Mouse (Mus musculus) heart, postnatal 4 days (tissue): ENCODE measurements at regions not wholly inside any gene's neighbourhood (a gene's known extent, or its start where the extent isn't known, plus 50 kb on each side); places are given as distances from the start of the nearest gene placed in this dataset.
"Not testable (repeated sequence)": the region's sequence is repeated elsewhere in the genome, so short reads cannot be mapped to it uniquely, and the experiment has no call there.

Source experiments
- DNase-seq: peaks from one replicate; pipeline ENCODE4 v3.0.0; 2021

DNA sequence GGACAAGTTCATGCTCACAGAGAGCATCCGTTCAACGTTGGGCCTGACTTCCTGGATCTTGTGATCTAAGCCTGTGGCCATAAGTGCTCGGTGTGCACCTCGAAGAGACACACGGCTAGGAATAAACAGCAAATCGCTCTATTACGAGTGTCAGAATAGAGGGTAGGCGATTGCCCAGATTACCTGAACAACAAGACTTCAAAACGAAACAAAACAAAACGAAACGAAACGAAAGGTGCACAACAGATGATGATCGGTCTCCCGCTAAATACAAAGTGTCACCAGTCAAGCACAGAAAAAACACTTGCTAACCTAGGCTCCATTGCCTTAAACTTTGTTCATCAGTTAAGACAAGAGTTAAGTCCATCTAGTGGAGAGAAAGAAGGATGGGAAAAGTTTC, 67.4 kb downstream of the Pdia4 start:
- DNase-seq, result not testable (repeated sequence)

DNA sequence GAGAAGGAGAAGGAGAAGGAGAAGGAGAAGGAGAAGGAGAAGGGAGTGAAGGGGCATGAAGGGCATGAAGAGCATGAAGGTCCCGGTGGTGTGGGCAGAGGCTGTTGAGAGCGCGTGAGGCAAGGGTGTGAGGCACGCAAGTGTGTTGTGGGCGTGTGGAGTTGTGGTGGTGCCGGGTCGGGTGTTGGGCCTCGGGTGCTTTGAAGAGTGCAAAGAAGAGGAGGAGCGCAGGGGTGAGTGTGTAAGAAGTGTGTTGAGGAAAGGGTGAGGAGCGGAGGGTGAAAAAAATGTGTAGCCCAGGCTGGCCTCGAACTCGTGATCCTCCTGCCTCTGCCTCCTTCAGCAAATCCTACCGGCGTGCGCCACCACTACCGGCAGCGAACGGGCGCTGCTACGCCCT, 69.4 kb downstream of the Pdia4 start:
- not testable (repeated sequence) for DNase-seq

DNA sequence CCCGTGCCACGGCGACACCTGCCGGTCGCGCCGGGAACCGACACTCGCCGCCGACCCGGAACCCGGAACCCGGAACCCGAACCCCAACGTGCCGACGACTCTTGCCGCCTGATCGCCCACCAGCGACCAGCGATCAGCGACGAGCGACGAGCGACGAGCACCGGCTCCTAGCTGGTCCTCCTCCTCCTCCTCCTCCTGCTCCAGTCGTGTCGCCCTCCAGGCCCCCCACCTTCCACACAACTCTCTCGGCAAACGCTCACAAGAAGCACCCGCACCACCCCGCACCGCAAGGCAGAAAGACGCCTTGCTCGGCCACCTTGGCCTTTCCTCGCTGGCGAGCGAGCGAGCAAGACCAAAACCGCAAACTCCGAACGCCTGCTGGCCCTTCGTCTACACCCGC, 73.0 kb downstream of the Pdia4 start:
- DNase-seq, result not testable (repeated sequence)

DNA sequence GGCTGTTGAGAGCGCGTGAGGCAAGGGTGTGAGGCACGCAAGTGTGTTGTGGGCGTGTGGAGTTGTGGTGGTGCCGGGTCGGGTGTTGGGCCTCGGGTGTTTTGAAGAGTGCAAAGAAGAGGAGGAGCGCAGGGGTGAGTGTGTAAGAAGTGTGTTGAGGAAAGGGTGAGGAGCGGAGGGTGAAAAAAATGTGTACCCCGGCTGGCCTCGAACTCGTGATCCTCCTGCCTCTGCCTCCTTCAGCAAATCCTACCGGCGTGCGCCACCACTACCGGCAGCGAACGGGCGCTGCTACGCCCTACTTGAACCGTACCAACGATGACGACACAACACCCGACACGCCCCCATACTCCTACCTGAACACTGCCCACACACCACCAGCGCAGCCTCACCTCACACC, 73.5 kb downstream of the Pdia4 start:
- peak; percentile 68 for DNase-seq

DNA sequence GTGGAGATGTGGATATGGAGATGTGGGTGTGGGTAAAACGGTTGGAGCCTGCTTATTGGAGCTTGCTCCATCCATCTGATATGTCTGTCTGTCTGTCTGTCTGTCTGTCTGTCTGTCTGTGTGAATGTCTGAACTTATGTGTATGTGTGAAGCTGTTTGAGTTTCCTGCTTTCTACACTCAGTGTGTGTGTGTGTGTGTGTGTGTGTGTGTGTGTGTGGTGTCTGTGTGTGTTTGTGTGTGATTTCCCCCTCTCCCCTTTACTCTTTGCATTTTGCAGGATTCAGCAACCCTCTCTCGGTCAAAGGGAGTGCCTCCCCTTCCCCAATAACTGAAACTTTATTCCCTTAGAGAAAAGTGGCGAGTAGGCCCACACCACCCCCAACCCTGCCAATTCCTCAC, 75.3 kb downstream of the Pdia4 start:
- not testable (repeated sequence) for DNase-seq
